Comparison of ENCODE assay signal across 8 mouse cellular contexts in genomic region chr2:170116704-170117281, GRCm38 (mm10). TPM values are rescaled to one million over a fixed set of nuclear protein-coding genes. Genes with fewer than 3 reads are reported as not detected.
DNase-seq lines count a peak whose midpoint lies in the region; ATAC-seq and TF ChIP-seq lines count a peak whose summit lies in the region.

No protein-coding gene starts in this region.

- ATAC-seq in limb, embryonic 14.5 days (ENCODE audit: low FRiP score, low read depth) = no peak

- no peak for DNase-seq in testis, postnatal 14 days (ENCODE audit: low spot score)
- DNase-seq in cerebellum, adult 9-11 months = peak; percentile 26
- peak; percentile 77 for DNase-seq in forelimb bud, embryonic 11.5 days (ENCODE audit: low read depth, low spot score)
- DNase-seq in kidney, adult 9 months = peak; percentile 86
- peak; percentile 76 for DNase-seq in limb, embryonic 14.5 days (ENCODE audit: low spot score)
- DNase-seq in natural killer cell, adult 2 months (ENCODE audit: low spot score in 2 of 2) = peak; percentile 62 to 74
- peak; percentile 82 for DNase-seq in splenic B cell, adult 2 months (ENCODE audit: low read depth, low spot score)

- WGBS in limb, embryonic 14.5 days = 44% methylated on average over 4 of the region's 4 CpGs

- H3K9me3 ChIP-seq in limb, embryonic 14.5 days (ENCODE audit: control insufficient read depth, low read length) = no peaks in the 10 kb centered on the region

- H3K36me3 ChIP-seq in testis, adult 2 months (ENCODE audit: control insufficient read depth, insufficient read depth, low read length) = peaks cover 4% of the 10 kb centered on the region; the same call in 1 of the 2 replicates
- H3K36me3 ChIP-seq in limb, embryonic 14.5 days (ENCODE audit: control insufficient read depth, insufficient read depth, low read length) = peaks cover 76% of the 10 kb centered on the region
- peaks cover 18% of the 10 kb centered on the region for H3K36me3 ChIP-seq in splenic B cell, adult 2 months (ENCODE audit: control insufficient read depth, insufficient read depth, low read length, poor library complexity, severe bottlenecking)

- no peak overlapping the region for H3K9ac ChIP-seq in limb, embryonic 14.5 days (ENCODE audit: low read depth, low read length, severe bottlenecking)

- no peak for TF ChIP-seq CTCF in testis, adult 2 months (IDR thresholded peaks at IDR 0.05; ENCODE audit: control insufficient read depth, insufficient read depth, insufficient replicate concordance, low read depth, low read length)

- no peak overlapping the region for H3K4me2 ChIP-seq in limb, embryonic 14.5 days (replicated peaks; ENCODE audit: low read depth, low read length, severe bottlenecking)

- peak overlapping the region; percentile 69; the same call in 1 of the 2 replicates for H3K4me3 ChIP-seq in testis, adult 2 months (ENCODE audit: control insufficient read depth, low read depth, low read length)
- no peak overlapping the region for H3K4me3 ChIP-seq in limb, embryonic 14.5 days (replicated peaks; ENCODE audit: low read length)

- H3K4me1 ChIP-seq in testis, adult 2 months (ENCODE audit: control insufficient read depth, insufficient read depth, low read length) = no peaks in the 10 kb centered on the region; the same call in 1 of the 2 replicates
- no peaks in the 10 kb centered on the region for H3K4me1 ChIP-seq in limb, embryonic 14.5 days (ENCODE audit: control insufficient read depth, insufficient read depth, low read length)

- TF ChIP-seq POLR2A in testis, adult 2 months (IDR thresholded peaks at IDR 0.05; ENCODE audit: control insufficient read depth, low read depth, low read length) = no peak
- TF ChIP-seq POLR2A in limb, embryonic 14.5 days (IDR thresholded peaks at IDR 0.05; ENCODE audit: borderline replicate concordance, extremely low read depth, insufficient read depth, insufficient read length) = no peak

- no peaks in the 10 kb centered on the region for H3K27me3 ChIP-seq in testis, adult 2 months (ENCODE audit: control insufficient read depth, insufficient read depth, low read length)
- H3K27me3 ChIP-seq in limb, embryonic 14.5 days (ENCODE audit: control insufficient read depth, insufficient read depth, low read length) = no peaks in the 10 kb centered on the region
- no peaks in the 10 kb centered on the region for H3K27me3 ChIP-seq in splenic B cell, adult 2 months (ENCODE audit: control insufficient read depth, insufficient read depth, low read length, poor library complexity, severe bottlenecking)

- no peak overlapping the region for H3K27ac ChIP-seq in testis, adult 2 months (ENCODE audit: control insufficient read depth, insufficient read depth, low read depth, low read length)
- H3K27ac ChIP-seq in limb, embryonic 14.5 days (replicated peaks; ENCODE audit: low read depth, low read length) = no peak overlapping the region

RNA-seq across cellular contexts. Expression of gene Zfp217, which starts 31.1 kb away (rescaled TPM):
- 74.6 and 80.0 TPM in 2 replicates for polyA plus RNA-seq in testis, adult 2 months (2012; rRNA removed)
- polyA plus RNA-seq in limb, embryonic 14.5 days (2012; rRNA removed) = 11.7 and 12.2 TPM in 2 replicates
- 4.0 and 4.8 TPM in 2 replicates for polyA plus RNA-seq in limb, embryonic 14.5 days (2014; fragmentation: Nextera tagmentation; extraction: Ambion mirVana)
